Mouse (Mus musculus) C2C12 (cell line): ENCODE measurements around the gene Dip2c.

Experiments
- CEBPB ChIP-seq: IDR thresholded peaks from one replicate; pipeline ENCODE4 v1.6.1; 2011; ENCODE audit warnings: low read depth, mild to moderate bottlenecking, control low read depth, moderate library complexity
- CTCF ChIP-seq: IDR thresholded peaks from one replicate; pipeline ENCODE4 v1.5.1; 2011; ENCODE audit not compliant: control insufficient read depth, insufficient read depth, insufficient read length
- MAX ChIP-seq: IDR thresholded peaks from one replicate; pipeline ENCODE4 v1.6.1; 2011; ENCODE audit warnings: mild to moderate bottlenecking, control low read depth
- MYOD1 ChIP-seq: IDR thresholded peaks from one replicate; pipeline ENCODE4 v1.6.1; 2011; ENCODE audit warnings: low read depth; ENCODE audit not compliant: control insufficient read depth, insufficient read length
- MYOG ChIP-seq: IDR thresholded peaks from one replicate; pipeline ENCODE4 v1.6.1; 2011; ENCODE audit not compliant: control insufficient read depth, insufficient read length; ENCODE audit errors: extremely low read depth
- USF1 ChIP-seq: IDR thresholded peaks from one replicate; pipeline ENCODE4 v1.6.1; 2011; ENCODE audit warnings: low read depth, mild to moderate bottlenecking, control low read depth, moderate library complexity

GRCm38 (mm10) chr13:9289916-9290315, 13.6 kb downstream of the Dip2c start:
- TF ChIP-seq MYOG = no peak
- TF ChIP-seq CTCF = no peak
- TF ChIP-seq MYOD1 = no peak
- no peak for TF ChIP-seq USF1
- TF ChIP-seq CEBPB = no peak
- TF ChIP-seq MAX = no peak
